21 mouse cellular contexts compared by ENCODE assay signal in genomic region chr19:49415326-49415725, GRCm38 (mm10).
"Had no signal": no experiment of that assay in that cellular context is flagged by ENCODE, and none has a peak within 500 bp of the region (broad histone marks: within the 10 kb centered on the region; RNA-seq: fewer than 3 reads in every experiment).

No protein-coding gene starts in this region.

- ATAC-seq: intestine, embryonic 16.5 days; liver, embryonic 12.5 days had no signal

- H3K9ac ChIP-seq: limb, embryonic 13.5 days; liver, embryonic 12.5 days; liver, embryonic 15.5 days; lung, embryonic 15.5 days; neural tube, embryonic 12.5 days; neural tube, embryonic 15.5 days had no signal

- H3K27ac ChIP-seq: kidney, postnatal 0 days; layer of hippocampus, adult 2 months; limb, embryonic 10.5 days; limb, embryonic 13.5 days; liver, embryonic 12.5 days; liver, embryonic 15.5 days; lung, embryonic 15.5 days; neural tube, embryonic 12.5 days; neural tube, embryonic 15.5 days had no signal

- H3K36me3 ChIP-seq: limb, embryonic 10.5 days; limb, embryonic 13.5 days; liver, embryonic 12.5 days; liver, embryonic 15.5 days; lung, embryonic 15.5 days; neural tube, embryonic 12.5 days; neural tube, embryonic 15.5 days had no signal

- DNase-seq: kidney, adult 18-20 months; kidney, adult 9 months; kidney, postnatal 25 days; layer of hippocampus, adult 9-11 months; liver; lung, adult 18-20 months; lung, postnatal 10 days; lung, postnatal 4 days; retina, postnatal 1 day; thymus, adult 18-20 months; thymus, postnatal 36 days had no signal

- H3K9me3 ChIP-seq: limb, embryonic 10.5 days; limb, embryonic 13.5 days; liver, embryonic 12.5 days; liver, embryonic 15.5 days; lung, embryonic 15.5 days; neural tube, embryonic 12.5 days; neural tube, embryonic 15.5 days had no signal

- H3K4me2 ChIP-seq: limb, embryonic 13.5 days; liver, embryonic 12.5 days; liver, embryonic 15.5 days; lung, embryonic 15.5 days; neural tube, embryonic 12.5 days; neural tube, embryonic 15.5 days had no signal

- H3K27me3 ChIP-seq: limb, embryonic 13.5 days; liver, embryonic 12.5 days; liver, embryonic 15.5 days; lung, embryonic 15.5 days; neural tube, embryonic 12.5 days; neural tube, embryonic 15.5 days had no signal

- H3K4me1 ChIP-seq: limb, embryonic 10.5 days; liver, embryonic 12.5 days; liver, embryonic 15.5 days; lung, embryonic 15.5 days; neural tube, embryonic 12.5 days had no signal

- H3K4me3 ChIP-seq: layer of hippocampus, adult 2 months; limb, embryonic 10.5 days; limb, embryonic 13.5 days; liver, embryonic 12.5 days; liver, embryonic 15.5 days; lung, embryonic 15.5 days; neural tube, embryonic 12.5 days; neural tube, embryonic 15.5 days had no signal
